Mouse (Mus musculus) liver, embryonic 14.5 days (tissue): ENCODE results near the gene Kif4. TPM values are rescaled to one million over a fixed set of nuclear protein-coding genes. Genes with fewer than 3 reads are reported as not detected.

Experiments
- ATAC-seq: fragments of 200-750 bp; cut with Nextera tagmentation; 2 replicates; pipeline ENCODE4 v1.8.0; 2017; ENCODE audit warnings: moderate number of reproducible peaks, mild to moderate bottlenecking, moderate library complexity; ENCODE audit not compliant: insufficient read depth
- DNase-seq, 3 experiments: peaks; one replicate each; pipeline ENCODE4 v3.0.0-alpha.2; 2012 to 2013; ENCODE audit warnings: low read depth in 3 of 3, low spot score in 3 of 3
- H3K27ac ChIP-seq: fragments of 300-500 bp; sonication (generic); 2 replicates; pipeline ENCODE4 v1.5.1; 2014; ENCODE audit warnings: moderate library complexity, mild to moderate bottlenecking, control low read depth, inconsistent platforms
- H3K27me3 ChIP-seq: fragments of 300-500 bp; sonication (generic); 2 replicates; pipeline ENCODE4 v1.6.1; 2014; ENCODE audit warnings: mild to moderate bottlenecking, low read length, moderate library complexity; ENCODE audit not compliant: control insufficient read depth, insufficient read depth
- H3K36me3 ChIP-seq: fragments of 300-500 bp; sonication (generic); replicated peaks from 2 replicates; pipeline ENCODE4 v1.6.1; 2014; ENCODE audit warnings: low read depth; ENCODE audit not compliant: control insufficient read depth, insufficient read depth
- H3K4me1 ChIP-seq, 2 experiments: fragments of 200-500 bp in 1 of 2; fragments of 300-500 bp in 1 of 2; sonication (generic) in 1 of 2; replicated peaks; 2 replicates each; pipeline ENCODE4 v1.6.1; 2012 to 2014; ENCODE audit warnings: antibody characterized with exemption in 1 of 2, inconsistent platforms in 1 of 2, low read length in 1 of 2; ENCODE audit not compliant: control insufficient read depth in 2 of 2, insufficient read depth in 2 of 2
- H3K4me2 ChIP-seq: fragments of 300-500 bp; sonication (generic); 2 replicates; pipeline ENCODE4 v1.6.1; 2014; ENCODE audit warnings: low read depth, mild to moderate bottlenecking, control low read depth, moderate library complexity
- H3K4me3 ChIP-seq, 2 experiments: fragments of 200-500 bp in 1 of 2; fragments of 300-500 bp in 1 of 2; sonication (generic) in 1 of 2; 2 replicates each; pipeline ENCODE4 v1.5.1; 2012 to 2014; ENCODE audit warnings: low read depth in 2 of 2, low read length in 2 of 2, mild to moderate bottlenecking in 2 of 2, control low read depth in 1 of 2, inconsistent platforms in 1 of 2, moderate library complexity in 1 of 2; ENCODE audit not compliant: insufficient read depth in 1 of 2
- H3K9ac ChIP-seq: fragments of 300-500 bp; sonication (generic); replicated peaks from 2 replicates; pipeline ENCODE4 v1.6.1; 2014; ENCODE audit warnings: mild to moderate bottlenecking, control low read depth, moderate library complexity
- H3K9me3 ChIP-seq: fragments of 300-500 bp; sonication (generic); 2 replicates; pipeline ENCODE4 v1.6.1; 2016; ENCODE audit warnings: low read length, mixed read lengths; ENCODE audit not compliant: control insufficient read depth
- CTCF ChIP-seq: IDR thresholded peaks from 2 replicates; pipeline ENCODE4 v1.5.1; 2016; ENCODE audit warnings: antibody characterized with exemption, low read depth, control low read depth
- EP300 ChIP-seq: IDR thresholded peaks from 2 replicates; pipeline ENCODE4 v1.6.1; 2016; ENCODE audit warnings: antibody characterized with exemption, low read depth
- WGBS: fragments of 180-500 bp; shearing (Covaris S2); extraction: QIAGEN DNeasy Blood & Tissue Kit; methylation state at CpG from one replicate; pipeline ENCODE4 v1.1.7; 2014; ENCODE audit not compliant: insufficient replicate concordance; 5-methylcytosine and 5-hydroxymethylcytosine counted together
- polyA plus RNA-seq, 2 experiments: library from polyadenylated mRNA; depleted of rRNA in 1 of 2; stranded (reverse) in 1 of 2; unstranded in 1 of 2; fragments of >200 nt; fragmentation: Nextera tagmentation in 1 of 2; extraction: Ambion mirVana in 1 of 2; gene quantifications; 2 replicates each; pipeline versions ENCODE4 v1.2.1 to v1.2.3; 2012 to 2014

Gene Kif4
- polyA plus RNA-seq (2012; rRNA removed), result 7.1 and 14.6 TPM in 2 replicates
- polyA plus RNA-seq (2014; fragmentation: Nextera tagmentation; extraction: Ambion mirVana), result 23.5 and 24.7 TPM in 2 replicates

DNA sequence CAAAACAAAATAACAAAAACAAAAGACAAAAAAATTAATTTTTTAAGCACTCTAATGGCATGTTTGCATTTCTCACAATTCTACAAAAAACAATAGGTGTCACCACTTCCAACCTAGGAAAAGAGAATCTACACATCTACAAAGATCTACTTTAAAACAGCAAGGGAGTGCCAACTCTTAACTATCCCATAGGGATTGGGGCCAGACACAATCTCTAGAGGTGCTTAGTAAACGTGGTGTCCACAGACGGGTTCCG is at the start of gene Kif4:
Gene Kif4 (plus strand): TSS at position 192 of the 256 bp plus-strand sequence.
- Histone ChIP-seq H3K4me3 (peak within 1 kb of the TSS; percentile 90 to 99), H3K9me3 (no peaks in the 10 kb centered on the region), H3K27ac (peak within 1 kb of the TSS; percentile 71), H3K36me3 (peaks cover 6% of the 10 kb centered on the region; the same call in 1 of the 2 replicates), H3K4me1 (peaks cover 0 to 9% of the 10 kb centered on the region in 2 experiments), H3K9ac (peak within 1 kb of the TSS; percentile 96), H3K4me2 (peak within 1 kb of the TSS; percentile 77), H3K27me3 (no peaks in the 10 kb centered on the region)
- ATAC-seq (no peak), DNase-seq (no peak)
- TF ChIP-seq CTCF, result no peak
- TF ChIP-seq EP300, result no peak
- 28% methylated on average over 3 of the region's 3 CpGs for WGBS

- Histone ChIP-seq H3K4me2 (no peak within 1 kb of the TSS), H3K9ac (no peak within 1 kb of the TSS), H3K27ac (no peak within 1 kb of the TSS), H3K4me1 (no peaks in the 10 kb centered on the region), H3K27me3 (no peaks in the 10 kb centered on the region; the same call in 1 of the 2 replicates), H3K36me3 (no peaks in the 10 kb centered on the region), H3K9me3 (no peaks in the 10 kb centered on the region), H3K4me3 (no peak within 1 kb of the TSS)
- TF ChIP-seq EP300 (no peak), CTCF (no peak)
- WGBS, result 39% methylated on average over 4 of the region's 4 CpGs
- ATAC-seq (no peak), DNase-seq (peak in 1 of 3 experiments; percentile 4)
Measured at GRCm38 (mm10) chrX:100594791-100595190, 30.7 kb upstream of the Kif4 start, which contains the start of gene P2ry4. P2ry4 (minus strand) TSS chrX:100594869.

DNA sequence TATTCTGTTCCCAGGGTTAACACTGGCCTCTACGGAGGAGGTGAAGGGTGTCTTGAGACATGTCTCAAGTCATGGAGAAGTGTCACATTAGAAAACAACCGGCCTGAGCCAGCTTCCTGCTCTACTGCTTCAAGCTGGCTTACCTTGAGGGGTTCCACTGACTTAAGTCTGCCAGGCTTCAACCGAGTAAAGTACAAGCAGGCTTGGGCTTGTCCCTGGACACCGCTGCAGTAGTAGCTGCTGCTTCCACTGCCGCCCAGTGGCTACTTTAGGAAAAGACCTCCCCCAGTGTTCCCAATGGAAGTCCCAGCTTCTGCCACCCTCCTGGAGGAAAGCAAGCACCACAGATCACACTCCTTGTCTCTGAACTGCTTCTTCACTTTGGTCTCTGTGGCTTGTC is 28.1 kb upstream of the Kif4 start:
- Histone ChIP-seq H3K4me3 (no peak overlapping the region), H3K27ac (no peak overlapping the region), H3K9ac (no peak overlapping the region), H3K9me3 (no peaks in the 10 kb centered on the region), H3K27me3 (no peaks in the 10 kb centered on the region; the same call in 1 of the 2 replicates), H3K4me1 (no peaks in the 10 kb centered on the region), H3K4me2 (no peak overlapping the region), H3K36me3 (no peaks in the 10 kb centered on the region)
- ATAC-seq (no peak), DNase-seq (no peak)
- TF ChIP-seq EP300 (no peak), CTCF (peak; percentile 54)
- WGBS, result 25% methylated on average over 5 of the region's 5 CpGs

GRCm38 (mm10) chrX:100599755-100600154 is 25.8 kb upstream of the Kif4 start:
- no peak for TF ChIP-seq CTCF
- no peak for TF ChIP-seq EP300

GRCm38 (mm10) chrX:100605314-100605713 is 20.2 kb upstream of the Kif4 start, which contains the start of gene Arr3:
Arr3 (plus strand) TSS chrX:100605497.
- H3K9me3 ChIP-seq, result no peaks in the 10 kb centered on the region
- H3K36me3 ChIP-seq, result no peaks in the 10 kb centered on the region
- TF ChIP-seq EP300 (no peak), CTCF (no peak)
- H3K9ac ChIP-seq, result no peak within 1 kb of the TSS
- DNase-seq (no peak), ATAC-seq (no peak)
- no peaks in the 10 kb centered on the region for H3K4me1 ChIP-seq
- no peak within 1 kb of the TSS for H3K4me2 ChIP-seq
- no peak within 1 kb of the TSS for H3K27ac ChIP-seq
- H3K27me3 ChIP-seq, result no peaks in the 10 kb centered on the region
- 70% methylated on average over 1 of the region's 1 CpGs for whole genome bisulfite sequencing
- H3K4me3 ChIP-seq, result no peak within 1 kb of the TSS

More at GRCm38 (mm10) chrX:100599755-100600154, 25.8 kb upstream of the Kif4 start:
- WGBS, result 56% methylated on average over 4 of the region's 4 CpGs
- Histone ChIP-seq H3K4me1 (no peaks in the 10 kb centered on the region), H3K4me2 (no peak overlapping the region), H3K36me3 (no peaks in the 10 kb centered on the region), H3K9ac (no peak overlapping the region), H3K9me3 (no peaks in the 10 kb centered on the region), H3K27me3 (no peaks in the 10 kb centered on the region; the same call in 1 of the 2 replicates), H3K4me3 (no peak overlapping the region), H3K27ac (no peak overlapping the region)
- DNase-seq (no peak), ATAC-seq (no peak)
